Mouse (Mus musculus): ENCODE data around the gene Coro7.

- TF ChIP-seq CTCF (IDR thresholded peaks at IDR 0.05; ENCODE audit: control insufficient read depth, insufficient read depth, insufficient read length) (no peak), USF1 (IDR thresholded peaks at IDR 0.05; ENCODE audit: low read depth) (no peak), CEBPB (IDR thresholded peaks at IDR 0.05; ENCODE audit: low read depth) (no peak)
Observed at GRCm38 (mm10) chr16:4651624-4652023, 28.0 kb downstream of the Coro7 start.
